Mouse (Mus musculus): ENCODE results near the gene Foxp1. TPM values are rescaled to one million over a fixed set of nuclear protein-coding genes. Genes with fewer than 3 reads are reported as not detected.

Gene Foxp1
- total and polyA plus RNA-seq, 3 experiments: 16.1 to 42.0 TPM; not detected in 1

- DNase-seq (ENCODE audit: low read depth, low spot score): no peak
- TF ChIP-seq ETS1 (IDR thresholded peaks at IDR 0.05; ENCODE audit: low read depth, low read length) (no peak), MYC (IDR thresholded peaks at IDR 0.05; ENCODE audit: low read depth, low read length) (no peak), NRF1 (IDR thresholded peaks at IDR 0.05; ENCODE audit: insufficient read depth, low read depth, low read length, poor library complexity, severe bottlenecking) (no peak), RCOR1 (IDR thresholded peaks at IDR 0.05; ENCODE audit: low read depth, low read length) (no peak), ELF1 (IDR thresholded peaks at IDR 0.05; ENCODE audit: low read depth, low read length) (no peak), POLR2AphosphoS5 (IDR thresholded peaks at IDR 0.05; ENCODE audit: borderline replicate concordance, low read depth, low read length) (no peak), JUND (IDR thresholded peaks at IDR 0.05; ENCODE audit: low read depth, low read length) (no peak)
- Histone ChIP-seq H3K4me3 (ENCODE audit: control insufficient read depth in 1 of 2, insufficient read depth in 1 of 2, low read depth in 2 of 2, low read length in 2 of 2) (no peak overlapping the region), H3K27me3 (ENCODE audit: control insufficient read depth in 1 of 2, insufficient read depth in 2 of 2, low read length in 2 of 2) (no peaks in the 10 kb centered on the region), H3K9me3 (replicated peaks; ENCODE audit: insufficient read depth, low read length) (no peaks in the 10 kb centered on the region), H3K36me3 (ENCODE audit: control insufficient read depth in 1 of 2, insufficient read depth in 2 of 2, low read length in 2 of 2) (peaks cover 0 to 12% of the 10 kb centered on the region in 2 experiments; a peak in 2 of 4 replicates), H3K27ac (ENCODE audit: control insufficient read depth, low read depth, low read length) (no peak overlapping the region), H3K79me2 (ENCODE audit: control insufficient read depth, insufficient read depth, low read length, poor library complexity) (no peaks in the 10 kb centered on the region), H3K9ac (ENCODE audit: control insufficient read depth, low read depth, low read length, poor library complexity, severe bottlenecking) (no peak overlapping the region), H3K4me1 (ENCODE audit: control insufficient read depth in 1 of 2, insufficient read depth in 2 of 2, low read length in 2 of 2) (peaks cover 0 to 3% of the 10 kb centered on the region in 2 experiments; a peak in 1 of 4 replicates)
Observed at GRCm38 (mm10) chr6:99035459-99036375, 486.8 kb downstream of the Foxp1 start.

GRCm38 (mm10) chr6:99033062-99033461, 489.5 kb downstream of the Foxp1 start:
- no peak overlapping the region for H3K4me3 ChIP-seq (ENCODE audit: control insufficient read depth in 1 of 2, insufficient read depth in 1 of 2, low read depth in 2 of 2, low read length in 2 of 2)
- peaks cover 0 to 5% of the 10 kb centered on the region in 2 experiments; a peak in 3 of 4 replicates for H3K4me1 ChIP-seq (ENCODE audit: control insufficient read depth in 1 of 2, insufficient read depth in 2 of 2, low read length in 2 of 2)
- peaks cover 0 to 19% of the 10 kb centered on the region in 2 experiments; a peak in 2 of 4 replicates for H3K36me3 ChIP-seq (ENCODE audit: control insufficient read depth in 1 of 2, insufficient read depth in 2 of 2, low read length in 2 of 2)
- no peaks in the 10 kb centered on the region for H3K9me3 ChIP-seq (replicated peaks; ENCODE audit: insufficient read depth, low read length)
- no peak overlapping the region for H3K9ac ChIP-seq (ENCODE audit: control insufficient read depth, low read depth, low read length, poor library complexity, severe bottlenecking)
- no peaks in the 10 kb centered on the region; the same call in 1 of the 2 replicates for H3K79me2 ChIP-seq (ENCODE audit: control insufficient read depth, insufficient read depth, low read length, poor library complexity)
- TF ChIP-seq SMC3 (IDR thresholded peaks at IDR 0.05; ENCODE audit: low read depth, low read length): 0 out of 2 replicates have a peak, but pooled peaks have one; percentile 9
- 0 out of 6 replicates have a peak, but pooled peaks of 1 of the 3 experiments have one; percentile 1 for TF ChIP-seq CTCF (IDR thresholded peaks at IDR 0.05 in 2 of 3, conservative IDR thresholded peaks at IDR 0.05 in 1 of 3; ENCODE audit: control insufficient read depth in 1 of 3, insufficient read depth in 1 of 3, low read depth in 2 of 3, low read length in 3 of 3, poor library complexity in 1 of 3, severe bottlenecking in 1 of 3)
- TF ChIP-seq ZKSCAN1 (IDR thresholded peaks at IDR 0.05; ENCODE audit: low read depth, low read length): no peak
- no peak for DNase-seq (ENCODE audit: low read depth, low spot score)
- no peak overlapping the region for H3K27ac ChIP-seq (ENCODE audit: control insufficient read depth, low read depth, low read length)
- no peaks in the 10 kb centered on the region for H3K27me3 ChIP-seq (ENCODE audit: control insufficient read depth in 1 of 2, insufficient read depth in 2 of 2, low read length in 2 of 2)

DNA sequence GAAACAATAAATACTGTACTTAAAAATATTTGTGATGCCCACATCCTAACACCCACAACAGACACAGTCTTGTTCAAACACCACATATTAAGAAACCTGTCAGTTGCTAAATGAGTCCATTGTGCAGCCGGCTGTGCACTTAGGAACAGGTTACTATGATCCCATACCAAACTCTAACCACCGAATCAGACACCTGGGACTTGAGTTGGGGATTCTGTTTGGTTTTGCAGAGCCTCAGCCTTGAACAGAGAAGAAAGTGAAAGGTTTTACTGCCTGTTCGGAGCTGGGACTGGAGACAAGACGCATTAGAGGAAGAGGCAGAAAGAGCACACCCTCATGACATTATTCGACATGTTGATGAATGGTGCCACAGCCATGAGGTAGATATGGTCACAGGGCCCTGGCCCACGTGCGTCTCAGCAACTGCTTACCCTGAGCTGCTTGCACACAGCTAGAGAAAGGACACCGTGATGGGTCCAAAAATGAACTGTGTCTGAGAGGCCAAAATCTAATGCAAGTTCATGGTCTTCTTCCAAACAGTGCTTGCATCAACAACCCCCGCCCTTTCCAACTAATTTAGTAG, 491.1 kb downstream of the Foxp1 start:
- H3K36me3 ChIP-seq (ENCODE audit: control insufficient read depth in 1 of 2, insufficient read depth in 2 of 2, low read length in 2 of 2): peaks cover 0 to 19% of the 10 kb centered on the region in 2 experiments; a peak in 2 of 4 replicates
- no peaks in the 10 kb centered on the region for H3K9me3 ChIP-seq (replicated peaks; ENCODE audit: insufficient read depth, low read length)
- peaks cover 0 to 5% of the 10 kb centered on the region in 2 experiments; a peak in 3 of 4 replicates for H3K4me1 ChIP-seq (ENCODE audit: control insufficient read depth in 1 of 2, insufficient read depth in 2 of 2, low read length in 2 of 2)
- H3K27ac ChIP-seq (ENCODE audit: control insufficient read depth, low read depth, low read length): no peak overlapping the region
- no peak for DNase-seq (ENCODE audit: low read depth, low spot score)
- no peak for TF ChIP-seq KAT2A (conservative IDR thresholded peaks at IDR 0.05; ENCODE audit: low read depth, low read length)
- TF ChIP-seq RCOR1 (IDR thresholded peaks at IDR 0.05; ENCODE audit: low read depth, low read length): no peak
- TF ChIP-seq MAZ (IDR thresholded peaks at IDR 0.05; ENCODE audit: low read depth, low read length): no peak
- no peak for TF ChIP-seq BHLHE40 (IDR thresholded peaks at IDR 0.05; ENCODE audit: borderline replicate concordance, low read depth, low read length)
- no peak for TF ChIP-seq ZKSCAN1 (IDR thresholded peaks at IDR 0.05; ENCODE audit: low read depth, low read length)
- TF ChIP-seq GABPA (IDR thresholded peaks at IDR 0.05; ENCODE audit: low read depth, low read length): no peak
- TF ChIP-seq CHD1 (IDR thresholded peaks at IDR 0.05; ENCODE audit: low read depth, low read length): no peak
- TF ChIP-seq ETS1 (IDR thresholded peaks at IDR 0.05; ENCODE audit: low read depth, low read length): no peak
- no peaks in the 10 kb centered on the region for H3K27me3 ChIP-seq (ENCODE audit: control insufficient read depth in 1 of 2, insufficient read depth in 2 of 2, low read length in 2 of 2)
- H3K9ac ChIP-seq (ENCODE audit: control insufficient read depth, low read depth, low read length, poor library complexity, severe bottlenecking): no peak overlapping the region
- H3K79me2 ChIP-seq (ENCODE audit: control insufficient read depth, insufficient read depth, low read length, poor library complexity): peaks cover 3% of the 10 kb centered on the region
- H3K4me3 ChIP-seq (ENCODE audit: control insufficient read depth in 1 of 2, insufficient read depth in 1 of 2, low read depth in 2 of 2, low read length in 2 of 2): no peak overlapping the region

Data from MEL (cell line).